In the genomic region with DNA sequence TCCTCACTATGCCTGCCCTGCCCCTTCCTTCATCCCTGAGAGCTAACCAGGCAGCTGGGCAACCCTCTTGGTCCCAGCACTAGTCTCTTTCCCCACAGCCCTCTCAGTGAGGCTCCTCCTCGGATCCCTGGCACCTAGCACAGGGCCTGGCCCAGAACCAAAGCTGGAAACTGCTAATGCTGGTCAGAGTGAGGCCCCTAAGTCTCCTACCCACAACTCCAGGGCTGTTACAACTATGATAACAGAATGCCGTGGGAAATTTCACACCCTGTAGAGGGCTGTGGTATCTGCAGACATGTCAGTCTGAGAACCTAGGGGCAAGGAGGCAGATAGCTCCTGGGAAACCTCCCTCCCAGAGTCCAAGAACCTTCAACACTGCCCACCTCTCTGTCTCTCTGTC, we compare ENCODE assay signal across 13 mouse cellular contexts. TPM values are rescaled to one million over a fixed set of nuclear protein-coding genes. Genes with fewer than 3 reads are reported as not detected.
DNase-seq lines count a peak whose midpoint lies in the region; ATAC-seq and TF ChIP-seq lines count a peak whose summit lies in the region.
"Had no signal": no experiment of that assay in that cellular context is flagged by ENCODE, and none has a peak within 500 bp of the region (broad histone marks: within the 10 kb centered on the region; RNA-seq: fewer than 3 reads in every experiment).

No protein-coding gene starts in this region.

- TF ChIP-seq CTCF in lung, embryonic 14.5 days (IDR thresholded peaks at IDR 0.05; ENCODE audit: low read depth) = no peak

- H3K27me3 ChIP-seq in heart, embryonic 12.5 days (replicated peaks) = 0 out of 2 replicates have a peak, but pooled peaks cover 4% of the 10 kb centered on the region
- no peaks in the 10 kb centered on the region for H3K27me3 ChIP-seq in lung, embryonic 14.5 days (ENCODE audit: insufficient read depth, low read length)
- H3K27me3 ChIP-seq: embryonic facial prominence, embryonic 12.5 days; forebrain, embryonic 15.5 days; limb, embryonic 13.5 days had no signal

- no peaks in the 10 kb centered on the region for H3K36me3 ChIP-seq in heart, embryonic 12.5 days
- H3K36me3 ChIP-seq in lung, embryonic 14.5 days (ENCODE audit: insufficient read depth) = no peaks in the 10 kb centered on the region
- H3K36me3 ChIP-seq: embryonic facial prominence, embryonic 12.5 days; forebrain, embryonic 15.5 days; limb, embryonic 13.5 days had no signal

- 0 out of 2 replicates have a peak, but pooled peaks have one; percentile 33 for ATAC-seq in heart, embryonic 12.5 days (ENCODE audit: insufficient number of reproducible peaks, low FRiP score)
- ATAC-seq in lung, embryonic 14.5 days (ENCODE audit: insufficient read depth) = 0 out of 2 replicates have a peak, but pooled peaks have one; percentile 32
- ATAC-seq in megakaryocyte-erythroid progenitor cell, adult 5-6 weeks (replicated peaks; ENCODE audit: low FRiP score, low TSS enrichment, poor library complexity, severe bottlenecking) = peak; percentile 80
- ATAC-seq: forebrain, embryonic 15.5 days had no signal

- no peak for DNase-seq in heart, postnatal 36 days
- peak; percentile 30 for DNase-seq in lung, embryonic 14.5 days
- no peak for DNase-seq in lung, postnatal 4 days
- DNase-seq in heart, postnatal 4 days = peak; percentile 50
- DNase-seq in kidney, postnatal 14 days = no peak
- DNase-seq: cerebellum, adult 2 months had no signal

- no peaks in the 10 kb centered on the region for H3K9me3 ChIP-seq in heart, embryonic 12.5 days (replicated peaks)
- no peaks in the 10 kb centered on the region for H3K9me3 ChIP-seq in lung, embryonic 14.5 days (ENCODE audit: low read depth, low read length)
- H3K9me3 ChIP-seq: embryonic facial prominence, embryonic 12.5 days; forebrain, embryonic 15.5 days; limb, embryonic 13.5 days had no signal

- no peak overlapping the region for H3K4me2 ChIP-seq in heart, embryonic 12.5 days
- H3K4me2 ChIP-seq in lung, embryonic 14.5 days = no peak overlapping the region
- H3K4me2 ChIP-seq: embryonic facial prominence, embryonic 12.5 days; forebrain, embryonic 15.5 days; limb, embryonic 13.5 days had no signal

- no peak overlapping the region for H3K4me3 ChIP-seq in heart, embryonic 12.5 days
- no peak overlapping the region for H3K4me3 ChIP-seq in lung, embryonic 14.5 days (ENCODE audit: low read depth, low read length)
- H3K4me3 ChIP-seq: embryonic facial prominence, embryonic 12.5 days; forebrain, embryonic 15.5 days; limb, embryonic 13.5 days had no signal

- no peak overlapping the region for H3K9ac ChIP-seq in heart, embryonic 12.5 days
- no peak overlapping the region for H3K9ac ChIP-seq in lung, embryonic 14.5 days
- H3K9ac ChIP-seq: embryonic facial prominence, embryonic 12.5 days; forebrain, embryonic 15.5 days; limb, embryonic 13.5 days had no signal

- 10% methylated on average over 2 of the region's 2 CpGs for WGBS in heart, embryonic 12.5 days
- WGBS in lung, embryonic 14.5 days = 32% methylated on average over 2 of the region's 2 CpGs

- intact Hi-C loops in heart, postnatal 36 days (cut with DNase I) = no loop called here

- H3K4me1 ChIP-seq in heart, embryonic 12.5 days (replicated peaks) = peaks cover 52% of the 10 kb centered on the region
- H3K4me1 ChIP-seq in lung, embryonic 14.5 days (ENCODE audit: insufficient read depth) = no peaks in the 10 kb centered on the region
- H3K4me1 ChIP-seq: embryonic facial prominence, embryonic 12.5 days had no signal

- peak overlapping the region; percentile 48 for H3K27ac ChIP-seq in heart, embryonic 12.5 days (ENCODE audit: poor library complexity, severe bottlenecking)
- H3K27ac ChIP-seq in lung, embryonic 14.5 days (ENCODE audit: low read depth) = no peak overlapping the region
- H3K27ac ChIP-seq: embryonic facial prominence, embryonic 12.5 days; forebrain, embryonic 15.5 days; limb, embryonic 13.5 days had no signal

RNA-seq across cellular contexts. Expression of a gene that starts 4.7 kb away (rescaled TPM):
- polyA plus RNA-seq in heart, embryonic 12.5 days (2016; fragmentation: Nextera tagmentation; extraction: Ambion mirVana) = 0.19 and 0.20 TPM in 2 replicates
- total RNA-seq in heart, postnatal 36 days (2021) = under 1 TPM in 1 of 2 experiments, not detected in 1; 0.11 TPM
- 0.33 TPM in 1 of 2 replicates, not detected in the other for polyA plus RNA-seq in lung, embryonic 14.5 days (2014; fragmentation: Nextera tagmentation; extraction: Ambion mirVana)
- total RNA-seq in heart, postnatal 4 days (2021) = under 1 TPM in 1 of 2 experiments, not detected in 1; 0.11 TPM
- 0.63 and 0.82 TPM in 2 replicates for total RNA-seq in megakaryocyte-erythroid progenitor cell, adult 5-6 weeks (2014; fragmentation: Nextera tagmentation)
- total RNA-seq in megakaryocyte-erythroid progenitor cell, adult 5-6 weeks (2017) = not detected in 2 replicates
- total RNA-seq: megakaryocyte, adult 5-6 weeks had no signal

RNA-seq across cellular contexts. Expression of a gene that starts 21.3 kb away (rescaled TPM):
- 13.6 and 14.4 TPM in 2 replicates for polyA plus RNA-seq in heart, embryonic 12.5 days (2016; fragmentation: Nextera tagmentation; extraction: Ambion mirVana)
- total RNA-seq in heart, postnatal 36 days (2021) = 1 to 10 TPM; 5.3 to 5.8 TPM
- 15.0 and 15.3 TPM in 2 replicates for polyA plus RNA-seq in lung, embryonic 14.5 days (2014; fragmentation: Nextera tagmentation; extraction: Ambion mirVana)
- 1 to 10 TPM; 4.2 to 5.4 TPM for total RNA-seq in heart, postnatal 4 days (2021)
- 2.3 and 6.1 TPM in 2 replicates for total RNA-seq in megakaryocyte-erythroid progenitor cell, adult 5-6 weeks (2014; fragmentation: Nextera tagmentation)
- 1.9 and 10.8 TPM in 2 replicates for total RNA-seq in megakaryocyte-erythroid progenitor cell, adult 5-6 weeks (2017)

RNA-seq across cellular contexts. Expression of a gene that starts 37.5 kb away (rescaled TPM):
- polyA plus RNA-seq in heart, embryonic 12.5 days (2016; fragmentation: Nextera tagmentation; extraction: Ambion mirVana) = 7.4 and 8.0 TPM in 2 replicates
- 1 to 10 TPM; 2.4 to 2.6 TPM for total RNA-seq in heart, postnatal 36 days (2021)
- polyA plus RNA-seq in lung, embryonic 14.5 days (2014; fragmentation: Nextera tagmentation; extraction: Ambion mirVana) = 4.5 and 5.4 TPM in 2 replicates
- 1 to 10 TPM; 2.0 to 2.2 TPM for total RNA-seq in heart, postnatal 4 days (2021)
- total RNA-seq in megakaryocyte-erythroid progenitor cell, adult 5-6 weeks (2014; fragmentation: Nextera tagmentation) = 7.5 and 8.3 TPM in 2 replicates
- total RNA-seq in megakaryocyte-erythroid progenitor cell, adult 5-6 weeks (2017) = 5.6 and 5.9 TPM in 2 replicates

RNA-seq across cellular contexts. Expression of a gene that starts 58.7 kb away (rescaled TPM):
- 0.10 TPM in 1 of 2 replicates, not detected in the other for polyA plus RNA-seq in heart, embryonic 12.5 days (2016; fragmentation: Nextera tagmentation; extraction: Ambion mirVana)
- not detected for total RNA-seq in heart, postnatal 36 days (2021)
- polyA plus RNA-seq in lung, embryonic 14.5 days (2014; fragmentation: Nextera tagmentation; extraction: Ambion mirVana) = not detected in 2 replicates
- total RNA-seq in heart, postnatal 4 days (2021) = not detected
- total RNA-seq in megakaryocyte-erythroid progenitor cell, adult 5-6 weeks (2014; fragmentation: Nextera tagmentation) = not detected in 2 replicates
- not detected in 2 replicates for total RNA-seq in megakaryocyte-erythroid progenitor cell, adult 5-6 weeks (2017)
- polyA plus RNA-seq: embryonic facial prominence, embryonic 12.5 days; limb, embryonic 13.5 days; stomach, embryonic 16.5 days had no signal

Comparison
In these comparisons a context has a peak if more than half of its experiments do, and no peak if none do; other contexts are left out.
1. DNase-seq: peak in lung, embryonic 14.5 days (single experiment) and heart, postnatal 4 days (single experiment); none in heart, postnatal 36 days (0 of 2), lung, postnatal 4 days (0 of 2) and kidney, postnatal 14 days (single experiment).
2. Peak in every context shown above with its lines, with median percentiles within 50 percentile points of each other: ATAC-seq.